Mouse (Mus musculus) cerebellum, adult 2 months (tissue): Measurements from ENCODE around the gene Mob3b. TPM values are rescaled to one million over a fixed set of nuclear protein-coding genes. Genes with fewer than 3 reads are reported as not detected.

ENCODE experiments used
- DNase-seq, 2 experiments: peaks; one replicate each; pipeline ENCODE4 v3.0.0; 2021
- H3K27ac ChIP-seq: fragments of 200-500 bp; 2 replicates; pipeline ENCODE4 v1.5.1; 2012; ENCODE audit warnings: low read length, control low read depth, inconsistent platforms; ENCODE audit not compliant: insufficient read depth
- H3K27me3 ChIP-seq: fragments of 200-500 bp; 2 replicates; pipeline ENCODE4 v1.6.1; 2012; ENCODE audit warnings: inconsistent platforms, mild to moderate bottlenecking, low read length, moderate library complexity; ENCODE audit not compliant: control insufficient read depth, insufficient read depth
- H3K4me1 ChIP-seq: fragments of 200-500 bp; 2 replicates; pipeline ENCODE4 v1.6.1; 2011; ENCODE audit warnings: low read length; ENCODE audit not compliant: control insufficient read depth, insufficient read depth
- H3K4me3 ChIP-seq: fragments of 200-500 bp; replicated peaks from 2 replicates; pipeline ENCODE3; 2011; ENCODE audit warnings: mild to moderate bottlenecking, low read depth, low read length, control low read depth; ENCODE audit not compliant: insufficient read depth
- CTCF ChIP-seq: fragments of 200-500 bp; IDR thresholded peaks from 2 replicates; pipeline ENCODE4 v1.5.1; 2011; ENCODE audit warnings: low read depth, mild to moderate bottlenecking, control low read depth, low read length, moderate library complexity, borderline replicate concordance; ENCODE audit not compliant: insufficient read depth
- POLR2A ChIP-seq: fragments of 200-500 bp; IDR thresholded peaks from 2 replicates; pipeline ENCODE4 v1.6.1; 2011; ENCODE audit warnings: low read length, control low read depth, borderline replicate concordance; ENCODE audit not compliant: insufficient read depth
- WGBS: fragments of 180-500 bp; shearing (Covaris S2); methylation state at CpG from one replicate; pipeline ENCODE4 v1.1.7; 2018; 5-methylcytosine and 5-hydroxymethylcytosine counted together
- polyA plus RNA-seq: library from polyadenylated mRNA; depleted of rRNA; stranded (reverse); fragments of >200 nt; gene quantifications from 2 replicates; pipeline ENCODE4 v1.2.3, GENCODE M21; 2012

Mob3b gene
- polyA plus RNA-seq, 1 experiment = 9.5 TPM

DNA sequence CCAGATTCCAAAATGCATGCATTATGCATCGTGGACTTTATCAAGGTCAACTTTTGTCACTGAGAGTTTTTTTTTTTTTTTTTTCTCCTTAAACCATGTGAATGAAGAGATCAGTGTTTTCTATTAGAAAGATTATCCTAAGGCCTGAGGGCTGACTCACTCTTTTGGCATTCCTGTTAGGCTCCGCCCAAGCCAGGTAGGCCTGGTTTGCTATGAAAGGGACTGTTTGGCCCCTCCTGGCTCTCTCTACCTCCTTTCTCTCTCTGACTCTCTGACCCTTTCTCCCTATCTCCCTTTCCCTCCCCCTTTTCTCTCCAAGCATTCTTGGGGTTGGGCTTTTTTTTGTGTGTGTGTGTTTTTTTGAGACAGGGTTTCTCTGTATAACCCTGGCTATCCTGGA lies 18.3 kb upstream of the Mob3b start:
- no peak for DNase-seq
- TF ChIP-seq CTCF = no peak
- TF ChIP-seq POLR2A = no peak
- no peaks in the 10 kb centered on the region for H3K27me3 ChIP-seq
- no peak overlapping the region for H3K4me3 ChIP-seq
- WGBS = 89% methylated on average over 2 of the region's 2 CpGs
- H3K4me1 ChIP-seq = no peaks in the 10 kb centered on the region
- H3K27ac ChIP-seq = no peak overlapping the region

DNA sequence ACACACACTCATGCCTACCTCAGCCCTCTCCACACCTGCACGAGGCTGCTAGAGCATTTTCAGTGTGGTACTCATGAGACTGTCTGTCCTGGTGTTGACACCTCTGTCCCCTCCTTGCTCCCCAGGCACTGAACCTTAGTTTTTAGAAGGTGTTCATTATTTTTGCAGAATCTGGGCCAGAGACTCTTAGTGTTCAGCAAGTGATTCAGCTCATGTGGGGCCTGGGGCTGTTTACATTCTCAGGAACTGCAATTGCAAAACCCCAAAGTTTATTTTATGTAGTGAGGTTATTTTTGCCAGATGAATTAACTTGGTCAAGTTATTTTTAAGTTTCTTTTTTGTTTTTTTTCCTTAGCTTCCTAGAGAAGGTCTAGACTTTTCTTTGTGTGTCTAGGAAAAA lies 16.3 kb upstream of the Mob3b start:
- H3K27me3 ChIP-seq = no peaks in the 10 kb centered on the region
- no peaks in the 10 kb centered on the region for H3K4me1 ChIP-seq
- WGBS = 72% methylated on average over 1 of the region's 1 CpGs
- H3K4me3 ChIP-seq = no peak overlapping the region
- H3K27ac ChIP-seq = no peak overlapping the region
- TF ChIP-seq POLR2A (no peak), CTCF (no peak)
- no peak for DNase-seq

GRCm38 (mm10) chr4:35172471-35172870 lies 15.2 kb upstream of the Mob3b start:
- Histone ChIP-seq H3K4me1 (no peaks in the 10 kb centered on the region), H3K4me3 (no peak overlapping the region), H3K27me3 (no peaks in the 10 kb centered on the region), H3K27ac (no peak overlapping the region)
- DNase-seq = no peak
- 92% methylated on average over 2 of the region's 2 CpGs for WGBS
- TF ChIP-seq POLR2A (no peak), CTCF (no peak)

GRCm38 (mm10) chr4:35169571-35170125 lies 12.4 kb upstream of the Mob3b start:
- no peak overlapping the region for H3K4me3 ChIP-seq
- TF ChIP-seq CTCF (no peak), POLR2A (no peak)
- no peaks in the 10 kb centered on the region for H3K27me3 ChIP-seq
- no peak overlapping the region for H3K27ac ChIP-seq
- DNase-seq = no peak
- 16% methylated on average over 13 of the region's 13 CpGs for WGBS
- H3K4me1 ChIP-seq = no peaks in the 10 kb centered on the region

GRCm38 (mm10) chr4:35167855-35168254 lies 10.6 kb upstream of the Mob3b start:
- Histone ChIP-seq H3K27ac (no peak overlapping the region), H3K4me1 (no peaks in the 10 kb centered on the region), H3K4me3 (no peak overlapping the region), H3K27me3 (no peaks in the 10 kb centered on the region)
- DNase-seq = no peak
- TF ChIP-seq CTCF = no peak
- TF ChIP-seq POLR2A = no peak
- 86% methylated on average over 5 of the region's 5 CpGs for WGBS

- H3K4me3 ChIP-seq = no peak overlapping the region
- 81% methylated on average over 3 of the region's 3 CpGs for WGBS
- no peak overlapping the region for H3K27ac ChIP-seq
- H3K27me3 ChIP-seq = no peaks in the 10 kb centered on the region
- no peak for TF ChIP-seq CTCF
- no peak for TF ChIP-seq POLR2A
- DNase-seq = no peak
- H3K4me1 ChIP-seq = no peaks in the 10 kb centered on the region
These were observed 8.7 kb upstream of the Mob3b start for GRCm38 (mm10) chr4:35165947-35166346.

- H3K27ac ChIP-seq = no peak overlapping the region
- H3K27me3 ChIP-seq = no peaks in the 10 kb centered on the region
- H3K4me3 ChIP-seq = no peak overlapping the region
- no peaks in the 10 kb centered on the region for H3K4me1 ChIP-seq
- DNase-seq = no peak
- TF ChIP-seq POLR2A (no peak), CTCF (no peak)
- WGBS = 91% methylated on average over 2 of the region's 2 CpGs
These were observed 8.0 kb upstream of the Mob3b start for GRCm38 (mm10) chr4:35165275-35165674.

GRCm38 (mm10) chr4:35157815-35158214 lies 531 bp upstream of the Mob3b start:
- Histone ChIP-seq H3K4me3 (no peak overlapping the region), H3K27ac (no peak overlapping the region), H3K27me3 (no peaks in the 10 kb centered on the region; the same call in 1 of the 2 replicates), H3K4me1 (no peaks in the 10 kb centered on the region)
- no peak for TF ChIP-seq CTCF
- no peak for TF ChIP-seq POLR2A
- DNase-seq = no peak
- 71% methylated on average over 11 of the region's 11 CpGs for WGBS

GRCm38 (mm10) chr4:35156149-35156611 lies 1.1 kb downstream of the Mob3b start:
- H3K4me3 ChIP-seq = peak overlapping the region; percentile 31
- DNase-seq = peak; percentile 33 to 34
- H3K27me3 ChIP-seq = no peaks in the 10 kb centered on the region; the same call in 1 of the 2 replicates
- peak overlapping the region; percentile 32; the same call in 1 of the 2 replicates for H3K27ac ChIP-seq
- H3K4me1 ChIP-seq = no peaks in the 10 kb centered on the region
- 1% methylated on average over 26 of the region's 26 CpGs for WGBS
- no peak for TF ChIP-seq CTCF
